Mouse (Mus musculus) erythroblast, embryonic 14.5 days (primary cell): ENCODE measurements around the gene Tpcn1.

Experiments used
- GATA1 ChIP-seq: IDR thresholded peaks from 2 replicates; pipeline ENCODE4 v1.6.1; 2012; ENCODE audit warnings: low read length, inconsistent platforms, mixed read lengths
- TAL1 ChIP-seq: IDR thresholded peaks from 3 replicates; pipeline ENCODE4 v1.6.1; 2012; ENCODE audit warnings: low read length, inconsistent platforms, mixed read lengths

GRCm38 (mm10) chr5:120634131-120634530 is 45.7 kb upstream of the Tpcn1 start, which contains the start of gene Cfap73:
- TF ChIP-seq TAL1 (no peak), GATA1 (no peak)
